Mouse (Mus musculus): ENCODE data around the gene Lifr.

DNA sequence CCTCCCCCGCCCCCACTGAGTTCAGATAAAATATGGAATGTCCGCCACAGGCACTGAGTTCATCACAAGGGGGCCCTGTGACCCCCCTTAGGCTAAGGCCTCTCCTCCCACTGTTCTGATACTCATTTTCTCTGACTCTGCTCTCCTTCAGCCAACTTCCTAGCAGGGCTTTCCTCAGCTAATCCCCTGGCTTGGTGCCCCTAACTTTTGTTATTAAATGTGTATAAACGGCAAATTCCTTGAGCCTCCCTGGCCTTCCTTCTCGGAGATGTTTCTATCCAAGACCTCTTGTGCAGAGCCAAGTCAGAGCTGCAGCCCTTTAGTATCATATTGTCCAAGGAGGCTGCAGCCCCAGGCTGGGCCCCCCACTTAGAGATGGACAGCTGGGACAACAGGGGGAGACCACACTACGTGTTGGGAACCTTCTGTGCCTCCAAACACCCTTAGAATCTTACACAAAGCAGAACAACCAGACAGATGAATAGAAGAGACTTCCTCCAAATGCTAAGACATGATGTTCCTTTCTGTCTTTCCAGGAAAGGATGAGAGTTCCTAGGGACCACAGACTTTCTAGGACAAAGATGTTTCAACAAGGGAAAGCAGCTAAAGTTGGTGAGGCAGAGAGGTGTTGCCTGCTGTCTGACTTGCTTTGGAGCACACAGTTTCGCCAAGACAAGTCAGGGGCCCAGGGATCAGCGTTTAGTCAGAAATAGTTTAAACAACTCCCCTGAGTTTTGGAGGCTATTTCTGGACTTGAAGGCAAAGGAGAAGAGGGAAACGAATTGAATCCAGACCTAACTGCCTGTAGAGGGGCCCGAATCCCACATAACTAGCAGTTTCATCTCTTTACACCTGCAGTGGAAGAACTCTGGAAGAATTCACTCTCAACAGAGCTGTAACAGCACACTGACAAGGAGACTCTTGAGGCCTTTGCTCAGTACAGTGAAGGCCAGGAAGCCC lies 111.3 kb downstream of the Lifr start:
- no peak for TF ChIP-seq CTCF (IDR thresholded peaks at IDR 0.05; ENCODE audit: low read depth, low read length)
- no peak for TF ChIP-seq POLR2A (IDR thresholded peaks at IDR 0.05; ENCODE audit: borderline replicate concordance, low read depth, low read length)

Measured in bone marrow macrophage, adult 2 months (primary cell).